Mouse (Mus musculus): ENCODE results near the gene Hyls1.

DNA sequence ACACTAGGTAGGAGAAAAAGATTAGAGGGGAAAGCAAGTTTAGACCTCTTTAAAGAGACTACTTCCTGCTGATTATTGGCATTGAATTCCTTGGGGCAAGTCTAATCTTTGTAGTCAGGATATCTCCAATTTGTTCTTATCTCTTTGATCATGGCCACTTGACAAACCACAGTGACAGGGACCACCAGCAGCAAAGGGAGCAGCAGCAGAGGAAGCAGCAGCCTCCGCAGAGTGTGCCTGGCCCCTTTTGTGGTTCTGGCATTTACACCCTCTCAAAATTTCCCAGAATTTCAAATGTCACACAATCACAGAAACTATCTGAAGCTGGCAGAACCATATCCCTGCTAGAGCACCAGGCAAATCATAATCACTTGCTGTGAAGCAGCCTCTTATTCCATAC is 17.5 kb upstream of the Hyls1 start:
- no peak for TF ChIP-seq CTCF (IDR thresholded peaks at IDR 0.05; ENCODE audit: control insufficient read depth, insufficient read depth, low read length)
- TF ChIP-seq POLR2A (IDR thresholded peaks at IDR 0.05; ENCODE audit: borderline replicate concordance, control insufficient read depth, low read depth, low read length): no peak
